Mouse (Mus musculus) midbrain, embryonic 12.5 days (tissue): Measurements from ENCODE around the gene Gls2. TPM values are rescaled to one million over a fixed set of nuclear protein-coding genes. Genes with fewer than 3 reads are reported as not detected.

Experiments
- ATAC-seq: fragments of 200-750 bp; cut with Nextera tagmentation; 2 replicates; pipeline ENCODE4 v1.8.0; 2017; ENCODE audit warnings: low read depth, moderate TSS enrichment, moderate library complexity; ENCODE audit not compliant: low FRiP score
- H3K27ac ChIP-seq: fragments of 300-500 bp; sonication (generic); replicated peaks from 2 replicates; pipeline ENCODE4 v1.5.1; 2016; ENCODE audit warnings: mild to moderate bottlenecking
- H3K27me3 ChIP-seq: fragments of 300-500 bp; sonication (generic); 2 replicates; pipeline ENCODE4 v1.6.1; 2016; ENCODE audit warnings: mild to moderate bottlenecking
- H3K36me3 ChIP-seq: fragments of 300-500 bp; sonication (generic); 2 replicates; pipeline ENCODE4 v1.6.1; 2016
- H3K4me1 ChIP-seq: fragments of 300-500 bp; sonication (generic); 2 replicates; pipeline ENCODE4 v1.6.1; 2016
- H3K4me2 ChIP-seq: fragments of 300-500 bp; sonication (generic); replicated peaks from 2 replicates; pipeline ENCODE4 v1.6.1; 2016; ENCODE audit warnings: mild to moderate bottlenecking, moderate library complexity
- H3K4me3 ChIP-seq: fragments of 300-500 bp; sonication (generic); 2 replicates; pipeline ENCODE4 v1.5.1; 2016; ENCODE audit warnings: mild to moderate bottlenecking
- H3K9ac ChIP-seq: fragments of 300-500 bp; sonication (generic); replicated peaks from 2 replicates; pipeline ENCODE4 v1.6.1; 2016; ENCODE audit warnings: mild to moderate bottlenecking, moderate library complexity
- H3K9me3 ChIP-seq: fragments of 300-500 bp; sonication (generic); 2 replicates; pipeline ENCODE4 v1.6.1; 2016; ENCODE audit warnings: mild to moderate bottlenecking
- WGBS: fragments of 180-500 bp; shearing (Covaris S2); methylation state at CpG from one replicate; pipeline ENCODE4 v1.1.7; 2016; 5-methylcytosine and 5-hydroxymethylcytosine counted together
- polyA plus RNA-seq: library from polyadenylated mRNA; unstranded; fragments of >200 nt; fragmentation: Nextera tagmentation; extraction: Ambion mirVana; gene quantifications from 2 replicates; pipeline ENCODE4 v1.2.1, GENCODE M21; 2016

Gls2 gene
- polyA plus RNA-seq, 1 experiment from 2014 or later, result 0.91 TPM

- no peak for ATAC-seq
- no peaks in the 10 kb centered on the region for H3K9me3 ChIP-seq
- WGBS, result 93% methylated on average over 4 of the region's 4 CpGs
- no peak overlapping the region for H3K4me3 ChIP-seq
- no peak overlapping the region for H3K27ac ChIP-seq
- no peak overlapping the region for H3K9ac ChIP-seq
- H3K4me2 ChIP-seq, result no peak overlapping the region
- no peaks in the 10 kb centered on the region for H3K27me3 ChIP-seq
- H3K4me1 ChIP-seq, result peaks cover 13% of the 10 kb centered on the region; the same call in 1 of the 2 replicates
- peaks cover 47% of the 10 kb centered on the region for H3K36me3 ChIP-seq
Measured at GRCm38 (mm10) chr10:128239140-128239539, 44.9 kb downstream of the Gls2 start.

GRCm38 (mm10) chr10:128240131-128240530 is 45.9 kb downstream of the Gls2 start:
- no peak for ATAC-seq
- H3K4me2 ChIP-seq, result no peak overlapping the region
- peaks cover 57% of the 10 kb centered on the region for H3K36me3 ChIP-seq
- no peak overlapping the region for H3K27ac ChIP-seq
- no peaks in the 10 kb centered on the region for H3K9me3 ChIP-seq
- no peak overlapping the region for H3K4me3 ChIP-seq
- H3K9ac ChIP-seq, result no peak overlapping the region
- no peaks in the 10 kb centered on the region for H3K27me3 ChIP-seq
- H3K4me1 ChIP-seq, result peaks cover 12% of the 10 kb centered on the region; the same call in 1 of the 2 replicates
- WGBS, result 95% methylated on average over 18 of the region's 18 CpGs

- no peak for ATAC-seq
- Histone ChIP-seq H3K27ac (no peak overlapping the region), H3K9me3 (no peaks in the 10 kb centered on the region), H3K9ac (no peak overlapping the region), H3K36me3 (peaks cover 88% of the 10 kb centered on the region), H3K27me3 (no peaks in the 10 kb centered on the region), H3K4me1 (no peaks in the 10 kb centered on the region), H3K4me3 (no peak overlapping the region), H3K4me2 (no peak overlapping the region)
- WGBS, result 98% methylated on average over 8 of the region's 8 CpGs
Measured at GRCm38 (mm10) chr10:128243252-128243651, 49.0 kb downstream of the Gls2 start.

GRCm38 (mm10) chr10:128244121-128244520 is 49.9 kb downstream of the Gls2 start:
- no peak overlapping the region for H3K9ac ChIP-seq
- no peaks in the 10 kb centered on the region for H3K27me3 ChIP-seq
- ATAC-seq, result no peak
- H3K9me3 ChIP-seq, result no peaks in the 10 kb centered on the region
- H3K4me3 ChIP-seq, result no peak overlapping the region
- no peak overlapping the region for H3K27ac ChIP-seq
- peaks cover 97% of the 10 kb centered on the region for H3K36me3 ChIP-seq
- H3K4me2 ChIP-seq, result no peak overlapping the region
- no peaks in the 10 kb centered on the region for H3K4me1 ChIP-seq
- 96% methylated on average over 15 of the region's 15 CpGs for WGBS

GRCm38 (mm10) chr10:128247020-128247732 is 52.9 kb downstream of the Gls2 start:
- no peak overlapping the region for H3K9ac ChIP-seq
- H3K4me3 ChIP-seq, result no peak overlapping the region
- no peaks in the 10 kb centered on the region for H3K9me3 ChIP-seq
- no peak for ATAC-seq
- H3K4me1 ChIP-seq, result no peaks in the 10 kb centered on the region
- no peak overlapping the region for H3K4me2 ChIP-seq
- 0 out of 2 replicates have a peak overlapping the region, but pooled peaks have one; percentile 12 for H3K27ac ChIP-seq
- H3K27me3 ChIP-seq, result no peaks in the 10 kb centered on the region
- peaks cover 100% of the 10 kb centered on the region for H3K36me3 ChIP-seq
- 82% methylated on average over 17 of the region's 17 CpGs for WGBS

- Histone ChIP-seq H3K36me3 (peaks cover 75% of the 10 kb centered on the region), H3K9ac (no peak overlapping the region), H3K4me2 (no peak overlapping the region), H3K4me1 (no peaks in the 10 kb centered on the region), H3K9me3 (no peaks in the 10 kb centered on the region), H3K27me3 (no peaks in the 10 kb centered on the region), H3K27ac (no peak overlapping the region), H3K4me3 (no peak overlapping the region)
- no peak for ATAC-seq
- 94% methylated on average over 13 of the region's 13 CpGs for WGBS
Measured at GRCm38 (mm10) chr10:128250565-128250964, 56.3 kb downstream of the Gls2 start.

- Histone ChIP-seq H3K4me2 (no peak within 1 kb of the TSS), H3K4me1 (no peaks in the 10 kb centered on the region), H3K36me3 (peaks cover 43% of the 10 kb centered on the region), H3K9ac (no peak within 1 kb of the TSS), H3K27me3 (no peaks in the 10 kb centered on the region), H3K9me3 (no peaks in the 10 kb centered on the region), H3K4me3 (no peak within 1 kb of the TSS), H3K27ac (no peak within 1 kb of the TSS)
- WGBS, result 84% methylated on average over 4 of the region's 4 CpGs
- ATAC-seq, result no peak
Measured at GRCm38 (mm10) chr10:128253677-128254255, 59.5 kb downstream of the Gls2 start, which contains the start of gene Apon. TSS of gene Apon (plus strand) at chr10:128254096.

GRCm38 (mm10) chr10:128255925-128256324 is 61.7 kb downstream of the Gls2 start:
- H3K4me2 ChIP-seq, result no peak overlapping the region
- no peak overlapping the region for H3K27ac ChIP-seq
- no peak overlapping the region for H3K9ac ChIP-seq
- 91% methylated on average over 8 of the region's 8 CpGs for WGBS
- H3K4me1 ChIP-seq, result no peaks in the 10 kb centered on the region
- no peaks in the 10 kb centered on the region for H3K9me3 ChIP-seq
- H3K36me3 ChIP-seq, result peaks cover 22% of the 10 kb centered on the region
- no peaks in the 10 kb centered on the region for H3K27me3 ChIP-seq
- ATAC-seq, result no peak
- H3K4me3 ChIP-seq, result no peak overlapping the region

- H3K36me3 ChIP-seq, result peaks cover 18% of the 10 kb centered on the region
- 93% methylated on average over 8 of the region's 8 CpGs for WGBS
- H3K27me3 ChIP-seq, result no peaks in the 10 kb centered on the region
- H3K9me3 ChIP-seq, result no peaks in the 10 kb centered on the region
- no peak for ATAC-seq
- H3K4me1 ChIP-seq, result no peaks in the 10 kb centered on the region
- no peak overlapping the region for H3K27ac ChIP-seq
- no peak overlapping the region for H3K4me2 ChIP-seq
- no peak overlapping the region for H3K4me3 ChIP-seq
- H3K9ac ChIP-seq, result no peak overlapping the region
Measured at GRCm38 (mm10) chr10:128256328-128256727, 62.1 kb downstream of the Gls2 start.

- no peaks in the 10 kb centered on the region for H3K27me3 ChIP-seq
- no peaks in the 10 kb centered on the region for H3K9me3 ChIP-seq
- no peak overlapping the region for H3K4me3 ChIP-seq
- 85% methylated on average over 4 of the region's 4 CpGs for WGBS
- H3K36me3 ChIP-seq, result no peaks in the 10 kb centered on the region
- ATAC-seq, result no peak
- H3K4me1 ChIP-seq, result no peaks in the 10 kb centered on the region
- H3K9ac ChIP-seq, result no peak overlapping the region
- H3K27ac ChIP-seq, result no peak overlapping the region
- no peak overlapping the region for H3K4me2 ChIP-seq
Measured at GRCm38 (mm10) chr10:128258953-128259352, 64.7 kb downstream of the Gls2 start.
